Mouse (Mus musculus) limb, embryonic 12.5 days (tissue): ENCODE data around the gene Espl1. TPM values are rescaled to one million over a fixed set of nuclear protein-coding genes. Genes with fewer than 3 reads are reported as not detected.
A peak's percentile ranks its signal among the peaks of the same experiment; 100 is the strongest.

Experiments used
- ATAC-seq: fragments of 200-750 bp; cut with Nextera tagmentation; 2 replicates; pipeline ENCODE4 v1.8.0; 2017; ENCODE audit warnings: low read depth, moderate TSS enrichment; ENCODE audit not compliant: insufficient number of reproducible peaks, insufficient read depth, low FRiP score, low TSS enrichment
- H3K27ac ChIP-seq: fragments of 300-500 bp; sonication (generic); 2 replicates; pipeline ENCODE4 v1.5.1; 2016; ENCODE audit warnings: mild to moderate bottlenecking, moderate library complexity
- H3K27me3 ChIP-seq: fragments of 300-500 bp; sonication (generic); 2 replicates; pipeline ENCODE4 v1.6.1; 2016; ENCODE audit warnings: mild to moderate bottlenecking, moderate library complexity
- H3K36me3 ChIP-seq: fragments of 300-500 bp; sonication (generic); 2 replicates; pipeline ENCODE4 v1.6.1; 2016; ENCODE audit warnings: mild to moderate bottlenecking, moderate library complexity
- H3K4me1 ChIP-seq: fragments of 300-500 bp; sonication (generic); replicated peaks from 2 replicates; pipeline ENCODE4 v1.6.1; 2016
- H3K4me2 ChIP-seq: fragments of 300-500 bp; sonication (generic); 2 replicates; pipeline ENCODE4 v1.6.1; 2016; ENCODE audit warnings: mild to moderate bottlenecking, moderate library complexity
- H3K4me3 ChIP-seq: fragments of 300-500 bp; sonication (generic); replicated peaks from 2 replicates; pipeline ENCODE4 v1.5.1; 2016; ENCODE audit warnings: mild to moderate bottlenecking
- H3K9ac ChIP-seq: fragments of 300-500 bp; sonication (generic); replicated peaks from 2 replicates; pipeline ENCODE4 v1.6.1; 2016; ENCODE audit warnings: mild to moderate bottlenecking, moderate library complexity
- H3K9me3 ChIP-seq: fragments of 300-500 bp; sonication (generic); 2 replicates; pipeline ENCODE4 v1.6.1; 2016; ENCODE audit warnings: mild to moderate bottlenecking, moderate library complexity
- WGBS: fragments of 180-500 bp; shearing (Covaris S2); methylation state at CpG from one replicate; pipeline ENCODE4 v1.1.7; 2016; 5-methylcytosine and 5-hydroxymethylcytosine counted together
- polyA plus RNA-seq: library from polyadenylated mRNA; unstranded; fragments of >200 nt; fragmentation: Nextera tagmentation; extraction: Ambion mirVana; gene quantifications from 2 replicates; pipeline ENCODE4 v1.2.1, GENCODE M21; 2016

The Espl1 gene
- polyA plus RNA-seq, 1 experiment from 2014 or later = 49.3 TPM

DNA sequence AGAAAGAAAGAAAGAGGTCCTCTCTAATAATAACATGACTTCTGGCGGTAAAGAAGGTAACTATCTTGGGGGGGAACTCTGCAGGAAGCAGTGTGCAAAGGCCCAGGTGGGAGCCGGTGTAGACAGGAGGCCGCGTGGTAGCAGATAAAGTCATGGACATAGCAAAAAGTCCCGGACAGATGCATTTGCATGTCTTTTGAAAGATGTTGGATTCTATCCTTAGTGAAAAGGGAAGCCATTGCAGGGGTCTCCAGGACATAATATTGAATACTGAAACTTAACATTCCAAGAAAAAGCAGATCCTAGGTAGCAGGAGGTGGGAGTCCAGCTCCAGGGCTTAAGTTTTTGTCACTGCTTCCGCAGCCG is 17.4 kb upstream of the Espl1 start:
- Histone ChIP-seq H3K9ac (peak overlapping the region; percentile 75), H3K9me3 (no peaks in the 10 kb centered on the region), H3K27ac (peak overlapping the region; percentile 87), H3K36me3 (peaks cover 27% of the 10 kb centered on the region), H3K4me2 (peak overlapping the region; percentile 91), H3K4me3 (peak overlapping the region; percentile 89), H3K4me1 (peaks cover 13% of the 10 kb centered on the region), H3K27me3 (no peaks in the 10 kb centered on the region)
- 31% methylated on average over 7 of the region's 7 CpGs for WGBS
- ATAC-seq = no peak

DNA sequence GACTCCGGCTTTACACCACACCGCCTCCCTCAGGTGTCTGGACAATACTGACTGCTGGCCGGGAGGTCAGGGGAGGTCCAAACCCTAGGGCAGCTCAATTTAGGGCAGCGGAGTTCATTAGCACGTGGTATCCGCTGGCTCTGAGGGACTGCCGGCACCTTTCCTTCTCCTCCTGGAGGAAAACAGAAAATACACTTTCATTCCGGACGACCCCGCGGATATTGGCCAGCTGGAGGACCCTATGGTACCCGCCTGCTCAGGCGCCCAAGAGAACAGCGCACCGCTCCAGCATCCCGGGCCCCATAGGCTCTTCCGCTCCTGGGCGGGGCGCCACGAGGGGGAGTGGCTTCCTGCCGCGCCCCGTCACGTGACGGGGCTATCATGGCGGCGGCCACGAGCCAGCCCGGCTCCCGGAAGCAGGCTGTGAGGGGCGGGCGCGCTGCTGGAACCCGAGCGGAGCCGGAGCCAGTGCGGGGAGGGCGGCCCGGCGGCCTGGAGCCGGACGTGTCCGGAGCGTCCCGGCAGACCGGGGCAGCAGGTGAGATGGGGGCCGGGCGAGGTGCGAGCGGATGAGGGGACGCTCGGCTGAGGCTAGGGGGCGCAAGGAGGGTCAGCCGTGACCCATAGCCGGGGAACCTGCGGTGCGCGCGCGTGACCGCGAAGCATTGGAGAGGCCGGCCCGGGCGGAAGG is 16.8 kb upstream of the Espl1 start, which contains the start of gene Mfsd5:
Gene Mfsd5, plus strand, starts transcription at position 363 of the 691 bp plus-strand sequence.
- WGBS = under 1% methylated on average over 65 of the region's 65 CpGs
- peaks cover 27% of the 10 kb centered on the region for H3K36me3 ChIP-seq
- peak; percentile 95 for ATAC-seq
- peak within 1 kb of the TSS; percentile 89 for H3K4me3 ChIP-seq
- peaks cover 13% of the 10 kb centered on the region for H3K4me1 ChIP-seq
- peak within 1 kb of the TSS; percentile 87 for H3K27ac ChIP-seq
- no peaks in the 10 kb centered on the region for H3K9me3 ChIP-seq
- no peaks in the 10 kb centered on the region for H3K27me3 ChIP-seq
- H3K9ac ChIP-seq = peak within 1 kb of the TSS; percentile 75
- H3K4me2 ChIP-seq = peak within 1 kb of the TSS; percentile 91

DNA sequence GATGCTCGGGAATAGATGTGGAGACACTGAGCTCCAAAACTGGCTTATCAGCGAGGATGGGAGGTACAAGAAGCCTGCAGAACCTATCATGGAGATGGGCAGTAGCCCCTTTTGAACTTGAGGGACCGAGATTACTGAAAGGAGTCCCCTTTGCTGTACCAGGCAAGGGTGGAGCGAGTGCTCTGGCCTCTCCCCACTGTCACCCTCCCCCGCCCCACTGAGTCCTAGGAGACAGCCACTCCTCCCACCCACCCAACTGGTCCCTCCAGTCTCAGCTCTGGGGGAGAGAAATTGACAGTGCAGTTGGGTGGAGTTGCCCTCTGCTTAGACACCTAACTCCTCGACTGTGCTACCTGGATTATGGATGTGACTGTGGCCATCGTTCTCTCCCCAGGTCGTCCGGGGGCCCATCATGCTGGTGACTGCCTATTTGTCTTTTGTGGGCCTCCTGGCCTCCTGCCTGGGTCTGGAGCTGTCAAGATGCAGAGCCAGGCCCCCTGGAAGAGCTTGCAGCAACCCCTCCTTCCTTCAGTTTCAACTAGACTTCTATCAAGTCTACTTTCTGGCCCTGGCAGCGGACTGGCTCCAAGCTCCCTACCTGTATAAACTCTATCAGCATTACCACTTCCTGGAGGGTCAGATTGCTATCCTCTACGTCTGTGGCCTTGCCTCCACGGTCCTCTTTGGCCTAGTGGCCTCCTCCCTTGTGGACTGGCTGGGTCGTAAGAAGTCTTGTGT is 16.1 kb upstream of the Espl1 start:
- no peak for ATAC-seq
- Histone ChIP-seq H3K4me2 (peak overlapping the region; percentile 91), H3K9ac (peak overlapping the region; percentile 75), H3K27me3 (no peaks in the 10 kb centered on the region), H3K4me3 (peak overlapping the region; percentile 89), H3K4me1 (peaks cover 13% of the 10 kb centered on the region), H3K27ac (peak overlapping the region; percentile 87), H3K9me3 (no peaks in the 10 kb centered on the region), H3K36me3 (peaks cover 27% of the 10 kb centered on the region)
- WGBS = 28% methylated on average over 13 of the region's 13 CpGs

DNA sequence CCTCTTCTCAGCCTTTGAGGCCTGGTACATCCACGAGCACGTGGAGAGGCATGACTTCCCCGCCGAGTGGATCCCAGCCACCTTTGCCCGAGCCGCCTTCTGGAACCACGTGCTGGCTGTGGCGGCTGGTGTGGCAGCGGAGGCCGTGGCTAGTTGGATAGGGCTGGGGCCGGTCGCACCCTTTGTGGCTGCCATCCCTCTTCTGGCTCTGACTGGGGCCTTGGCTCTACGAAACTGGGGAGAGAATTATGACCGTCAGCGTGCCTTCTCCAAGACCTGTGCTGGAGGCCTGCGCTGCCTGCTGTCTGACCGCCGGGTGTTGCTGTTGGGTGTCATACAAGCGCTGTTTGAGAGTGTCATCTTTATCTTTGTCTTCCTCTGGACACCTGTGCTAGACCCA is 15.4 kb upstream of the Espl1 start:
- peak overlapping the region; percentile 91 for H3K4me2 ChIP-seq
- 94% methylated on average over 19 of the region's 19 CpGs for WGBS
- H3K36me3 ChIP-seq = peaks cover 27% of the 10 kb centered on the region
- H3K4me3 ChIP-seq = peak overlapping the region; percentile 89
- H3K27me3 ChIP-seq = no peaks in the 10 kb centered on the region
- no peak for ATAC-seq
- H3K27ac ChIP-seq = no peak overlapping the region
- H3K9ac ChIP-seq = 0 out of 2 replicates have a peak overlapping the region, but pooled peaks have one; percentile 75
- peaks cover 13% of the 10 kb centered on the region for H3K4me1 ChIP-seq
- H3K9me3 ChIP-seq = no peaks in the 10 kb centered on the region

DNA sequence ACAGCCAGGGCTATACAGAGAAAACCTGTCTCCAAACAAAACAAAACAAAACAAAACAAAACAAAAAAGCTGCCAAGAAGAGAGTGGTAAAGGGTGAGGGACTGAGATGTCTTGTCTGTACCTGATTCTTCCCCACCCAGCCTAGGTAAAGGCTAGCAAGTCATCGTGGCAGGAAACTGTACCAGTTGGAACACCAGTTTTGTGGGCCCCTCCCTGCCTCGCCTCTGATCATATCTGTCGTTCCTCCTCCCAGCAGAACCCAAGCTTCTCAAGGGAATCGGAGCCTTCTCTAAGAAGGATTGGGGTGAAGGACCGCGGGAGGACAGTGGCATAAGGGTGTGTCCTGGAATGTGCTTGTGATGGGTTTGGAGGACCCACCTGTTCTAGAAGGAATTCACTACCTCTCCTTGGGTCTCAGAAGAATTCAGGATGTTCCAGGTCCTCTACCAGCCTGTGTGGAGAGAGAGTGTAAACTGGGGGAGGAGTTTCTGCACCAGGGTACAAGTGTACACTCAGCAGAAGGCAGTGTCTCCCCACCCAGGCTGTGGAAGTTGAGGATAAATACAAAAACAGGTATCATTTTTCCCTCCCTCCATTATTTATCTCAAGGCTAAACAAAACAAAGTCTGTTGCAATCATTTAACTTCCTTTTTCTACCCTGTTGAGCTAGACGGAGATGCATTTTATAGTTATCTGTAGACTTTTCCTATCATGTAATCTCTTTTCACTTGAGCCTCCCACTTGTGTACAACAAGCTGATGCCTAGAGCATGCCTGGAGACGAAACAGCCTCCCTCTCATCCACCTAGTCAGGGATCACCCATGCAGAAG is 13.4 kb upstream of the Espl1 start:
- no peak for ATAC-seq
- 86% methylated on average over 8 of the region's 8 CpGs for WGBS

DNA sequence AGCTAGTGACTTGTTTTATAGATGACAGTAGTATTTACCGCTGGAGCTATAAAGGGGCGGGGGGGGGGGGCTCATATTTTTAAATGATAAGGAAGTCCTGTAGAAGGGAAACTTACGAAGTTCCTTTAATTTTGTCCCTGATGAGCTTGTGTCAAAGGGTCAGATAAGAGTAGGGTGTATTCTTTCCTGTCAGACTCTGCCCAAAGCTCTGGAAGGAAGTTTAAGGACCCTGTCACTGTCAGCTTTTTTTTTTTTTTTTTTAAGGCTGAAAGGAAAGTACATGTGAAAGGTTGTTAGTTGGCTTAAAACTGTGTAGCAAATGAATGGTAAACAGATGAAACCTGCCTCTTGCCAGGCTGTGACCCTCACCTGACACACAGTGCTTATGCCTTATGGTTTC is 12.4 kb upstream of the Espl1 start:
- no peak overlapping the region for H3K27ac ChIP-seq
- H3K9ac ChIP-seq = no peak overlapping the region
- H3K4me3 ChIP-seq = no peak overlapping the region
- H3K9me3 ChIP-seq = no peaks in the 10 kb centered on the region
- H3K27me3 ChIP-seq = no peaks in the 10 kb centered on the region
- H3K4me1 ChIP-seq = peaks cover 12% of the 10 kb centered on the region
- no peak for ATAC-seq
- 66% methylated on average over 3 of the region's 3 CpGs for WGBS
- no peak overlapping the region for H3K4me2 ChIP-seq
- H3K36me3 ChIP-seq = peaks cover 27% of the 10 kb centered on the region

More for the DNA sequence above, 13.4 kb upstream of the Espl1 start:
- no peaks in the 10 kb centered on the region for H3K27me3 ChIP-seq
- H3K4me2 ChIP-seq = no peak overlapping the region
- no peaks in the 10 kb centered on the region for H3K9me3 ChIP-seq
- no peak overlapping the region for H3K27ac ChIP-seq
- peaks cover 13% of the 10 kb centered on the region for H3K4me1 ChIP-seq
- H3K4me3 ChIP-seq = no peak overlapping the region
- no peak overlapping the region for H3K9ac ChIP-seq
- peaks cover 27% of the 10 kb centered on the region for H3K36me3 ChIP-seq

DNA sequence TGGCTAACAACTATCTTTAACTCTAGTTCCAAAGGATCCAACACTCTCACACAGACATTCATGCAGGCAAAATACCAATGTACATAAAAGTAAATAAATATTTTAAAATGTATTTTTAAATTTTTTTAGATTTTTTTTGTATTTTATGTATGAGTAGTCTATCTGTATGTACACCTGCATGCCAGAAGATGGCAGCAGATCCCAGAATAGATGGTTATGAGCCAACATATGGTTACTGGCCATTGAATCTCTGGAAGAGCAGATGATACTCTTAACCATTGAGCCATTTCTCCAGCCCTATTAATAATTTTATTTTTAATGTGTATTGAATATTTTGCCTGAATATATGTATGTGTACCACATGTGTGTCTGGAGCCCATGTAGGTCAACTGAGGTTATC is 8.7 kb upstream of the Espl1 start:
- H3K36me3 ChIP-seq = peaks cover 7% of the 10 kb centered on the region; the same call in 1 of the 2 replicates
- H3K27me3 ChIP-seq = no peaks in the 10 kb centered on the region
- H3K4me3 ChIP-seq = no peak overlapping the region
- H3K27ac ChIP-seq = no peak overlapping the region
- H3K9me3 ChIP-seq = no peaks in the 10 kb centered on the region
- H3K9ac ChIP-seq = no peak overlapping the region
- no peak overlapping the region for H3K4me2 ChIP-seq
- H3K4me1 ChIP-seq = no peaks in the 10 kb centered on the region
- no peak for ATAC-seq

DNA sequence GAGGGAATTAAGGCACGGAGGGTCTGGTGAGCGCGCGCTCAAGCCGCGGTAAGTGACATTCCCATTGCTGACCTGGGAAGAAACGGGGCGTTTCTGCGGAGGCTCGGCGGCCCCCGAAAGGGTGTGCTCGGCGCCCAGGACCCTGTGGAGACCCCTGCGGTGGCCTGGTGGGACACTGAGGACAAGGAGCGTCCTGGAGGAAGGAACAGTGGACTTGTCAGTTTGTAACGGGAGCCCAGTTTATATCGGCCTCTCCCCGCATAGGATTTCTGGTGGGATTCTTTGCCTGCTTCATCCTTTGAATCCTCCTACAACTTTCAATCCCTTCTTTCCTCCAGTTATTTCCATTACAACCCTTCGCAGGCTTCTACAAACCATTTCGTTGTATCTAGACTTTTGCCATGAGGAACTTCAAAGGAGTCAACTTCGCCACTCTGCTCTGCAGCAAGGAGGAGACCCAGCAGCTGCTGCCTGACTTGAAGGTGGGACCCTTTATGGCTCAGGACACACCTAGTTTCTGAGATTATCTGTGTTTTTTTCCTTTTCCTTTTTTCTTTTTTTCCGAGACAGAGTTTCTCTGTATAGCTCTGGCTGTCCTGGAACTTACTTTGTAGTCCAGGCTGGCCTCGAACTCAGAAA is 421 bp downstream of the Espl1 start:
- Histone ChIP-seq H3K4me2 (peak overlapping the region; percentile 93), H3K27me3 (no peaks in the 10 kb centered on the region), H3K4me3 (peak overlapping the region; percentile 77), H3K36me3 (peaks cover 35% of the 10 kb centered on the region), H3K9me3 (no peaks in the 10 kb centered on the region), H3K27ac (0 out of 2 replicates have a peak overlapping the region, but pooled peaks have one; percentile 29), H3K4me1 (peaks cover 11% of the 10 kb centered on the region), H3K9ac (peak overlapping the region; percentile 62)
- WGBS = 3% methylated on average over 24 of the region's 24 CpGs
- ATAC-seq = 0 out of 2 replicates have a peak, but pooled peaks have one; percentile 21

DNA sequence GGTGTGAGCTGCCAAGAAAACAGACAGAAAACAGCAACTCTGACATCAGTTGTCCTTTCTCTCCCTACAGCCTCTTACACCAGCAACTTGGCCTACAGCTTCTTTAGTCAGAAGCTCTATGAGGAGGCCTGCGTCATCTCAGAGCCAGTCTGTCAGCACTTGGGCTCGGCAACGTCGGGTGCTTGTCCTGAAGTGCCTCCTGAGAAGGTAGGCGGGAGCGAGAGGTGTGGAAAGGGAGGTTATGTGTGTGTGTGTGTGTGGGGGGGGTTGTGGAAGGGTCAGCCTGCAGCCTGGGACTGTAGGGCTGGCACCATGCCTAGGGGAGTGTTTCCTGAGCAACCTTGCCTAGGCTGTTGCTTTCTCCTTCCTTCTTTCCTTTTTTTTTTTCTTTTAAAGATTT is 6.5 kb downstream of the Espl1 start:
- Histone ChIP-seq H3K9ac (no peak overlapping the region), H3K27me3 (no peaks in the 10 kb centered on the region), H3K9me3 (no peaks in the 10 kb centered on the region), H3K4me2 (no peak overlapping the region), H3K4me1 (no peaks in the 10 kb centered on the region), H3K27ac (no peak overlapping the region), H3K36me3 (peaks cover 88% of the 10 kb centered on the region), H3K4me3 (no peak overlapping the region)
- 81% methylated on average over 6 of the region's 6 CpGs for WGBS
- ATAC-seq = no peak

DNA sequence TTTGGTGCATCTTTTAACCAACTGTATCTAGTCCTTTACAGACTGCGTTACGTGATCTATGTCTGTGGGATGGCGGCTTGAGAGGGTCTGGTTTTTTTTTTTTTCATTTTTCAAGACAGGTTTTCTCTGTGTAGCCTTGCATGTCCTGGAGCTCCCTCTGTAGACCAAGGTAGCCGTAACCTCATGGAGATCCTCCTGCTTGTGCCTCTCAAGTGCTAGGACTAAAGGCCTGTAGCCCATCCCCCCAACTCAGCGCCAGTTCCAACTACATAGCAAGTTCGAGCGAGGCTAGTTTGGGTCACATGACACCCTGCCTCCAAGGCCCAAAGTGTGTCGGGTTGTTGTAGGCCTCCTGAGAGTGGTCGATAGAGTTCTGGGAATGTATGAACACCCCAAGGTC is 12.7 kb downstream of the Espl1 start:
- no peak overlapping the region for H3K27ac ChIP-seq
- H3K4me1 ChIP-seq = no peaks in the 10 kb centered on the region
- no peak overlapping the region for H3K4me3 ChIP-seq
- H3K27me3 ChIP-seq = no peaks in the 10 kb centered on the region
- peaks cover 89% of the 10 kb centered on the region for H3K36me3 ChIP-seq
- 80% methylated on average over 9 of the region's 9 CpGs for WGBS
- no peak overlapping the region for H3K4me2 ChIP-seq
- H3K9ac ChIP-seq = no peak overlapping the region
- no peaks in the 10 kb centered on the region for H3K9me3 ChIP-seq
- ATAC-seq = no peak
